Mouse (Mus musculus) spleen, adult 2 months (tissue): ENCODE measurements around the gene Mapkapk5.

ENCODE experiments used
- CTCF ChIP-seq: fragments of 200-500 bp; IDR thresholded peaks from 2 replicates; pipeline ENCODE4 v1.5.1; 2011; ENCODE audit warnings: mild to moderate bottlenecking, inconsistent platforms; ENCODE audit not compliant: insufficient read depth, insufficient read length, insufficient replicate concordance; ENCODE audit errors: extremely low read depth
- POLR2A ChIP-seq: fragments of 200-500 bp; IDR thresholded peaks from 2 replicates; pipeline ENCODE4 v1.6.1; 2011; ENCODE audit warnings: low read depth, low read length, inconsistent platforms

DNA sequence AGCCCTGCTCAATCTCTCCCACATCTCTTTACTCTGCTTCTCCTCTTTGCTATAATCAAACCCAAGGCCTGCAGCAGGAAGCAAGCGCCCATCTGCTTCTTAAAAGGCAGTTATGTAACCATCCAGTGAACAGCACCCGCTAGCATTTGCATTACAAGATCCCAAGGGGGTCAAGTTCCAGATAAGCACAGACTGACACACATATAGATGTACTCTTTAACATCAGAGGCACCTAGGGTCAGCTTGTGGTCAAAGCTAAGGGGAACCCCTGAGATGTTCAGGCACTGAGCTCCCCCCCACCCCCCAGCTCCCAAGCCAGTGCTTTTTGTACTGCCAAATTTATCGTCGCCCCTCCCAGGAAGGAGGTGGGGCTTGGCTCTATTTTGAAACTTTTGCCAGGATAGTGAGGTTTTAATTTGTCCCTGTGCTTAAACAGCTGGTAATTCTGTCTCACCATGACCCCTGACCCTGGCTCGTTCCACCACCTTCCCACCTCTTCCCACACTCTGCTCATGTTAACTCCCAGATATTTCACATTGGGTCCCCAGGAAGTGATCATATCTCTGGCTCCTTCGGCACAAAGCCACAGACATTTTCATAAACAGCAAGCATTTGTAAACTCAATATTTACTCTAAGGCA is 40.8 kb upstream of the Mapkapk5 start:
- TF ChIP-seq POLR2A (no peak), CTCF (no peak)
